Mouse (Mus musculus) limb, embryonic 15.5 days (tissue): ENCODE measurements around the gene Kcnk10. TPM values are rescaled to one million over a fixed set of nuclear protein-coding genes. Genes with fewer than 3 reads are reported as not detected.
"Not testable (repeated sequence)": the region's sequence is repeated elsewhere in the genome, so short reads cannot be mapped to it uniquely, and the experiment has no call there.

Source experiments
- ATAC-seq: fragments of 200-750 bp; cut with Nextera tagmentation; 2 replicates; pipeline ENCODE4 v1.8.0; 2017; ENCODE audit warnings: low read depth, moderate TSS enrichment; ENCODE audit not compliant: insufficient number of reproducible peaks, low FRiP score, low TSS enrichment
- H3K27ac ChIP-seq: fragments of 300-500 bp; sonication (generic); 2 replicates; pipeline ENCODE4 v1.5.1; 2015; ENCODE audit warnings: moderate library complexity, mild to moderate bottlenecking, inconsistent platforms
- H3K27me3 ChIP-seq: fragments of 300-500 bp; sonication (generic); 2 replicates; pipeline ENCODE4 v1.6.1; 2015; ENCODE audit warnings: inconsistent platforms
- H3K36me3 ChIP-seq: fragments of 300-500 bp; sonication (generic); 2 replicates; pipeline ENCODE4 v1.6.1; 2015; ENCODE audit warnings: inconsistent platforms
- H3K4me1 ChIP-seq: fragments of 300-500 bp; sonication (generic); 2 replicates; pipeline ENCODE4 v1.6.1; 2015; ENCODE audit warnings: inconsistent platforms
- H3K4me2 ChIP-seq: fragments of 300-500 bp; sonication (generic); 2 replicates; pipeline ENCODE4 v1.6.1; 2015; ENCODE audit warnings: mild to moderate bottlenecking, inconsistent platforms
- H3K4me3 ChIP-seq: fragments of 300-500 bp; sonication (generic); 2 replicates; pipeline ENCODE4 v1.5.1; 2015; ENCODE audit warnings: mild to moderate bottlenecking, inconsistent platforms
- H3K9ac ChIP-seq: fragments of 300-500 bp; sonication (generic); 2 replicates; pipeline ENCODE4 v1.6.1; 2015; ENCODE audit warnings: inconsistent platforms
- H3K9me3 ChIP-seq: fragments of 300-500 bp; sonication (generic); 2 replicates; pipeline ENCODE4 v1.6.1; 2016; ENCODE audit warnings: inconsistent platforms
- WGBS: fragments of 180-500 bp; shearing (Covaris S2); methylation state at CpG from one replicate; pipeline ENCODE4 v1.1.7; 2015; 5-methylcytosine and 5-hydroxymethylcytosine counted together
- polyA plus RNA-seq: library from polyadenylated mRNA; unstranded; fragments of >200 nt; fragmentation: Nextera tagmentation; extraction: Ambion mirVana; gene quantifications from 2 replicates; pipeline ENCODE4 v1.2.1, GENCODE M21; 2015

Kcnk10 gene
- 0.22 and 0.24 TPM in 2 replicates for polyA plus RNA-seq

DNA sequence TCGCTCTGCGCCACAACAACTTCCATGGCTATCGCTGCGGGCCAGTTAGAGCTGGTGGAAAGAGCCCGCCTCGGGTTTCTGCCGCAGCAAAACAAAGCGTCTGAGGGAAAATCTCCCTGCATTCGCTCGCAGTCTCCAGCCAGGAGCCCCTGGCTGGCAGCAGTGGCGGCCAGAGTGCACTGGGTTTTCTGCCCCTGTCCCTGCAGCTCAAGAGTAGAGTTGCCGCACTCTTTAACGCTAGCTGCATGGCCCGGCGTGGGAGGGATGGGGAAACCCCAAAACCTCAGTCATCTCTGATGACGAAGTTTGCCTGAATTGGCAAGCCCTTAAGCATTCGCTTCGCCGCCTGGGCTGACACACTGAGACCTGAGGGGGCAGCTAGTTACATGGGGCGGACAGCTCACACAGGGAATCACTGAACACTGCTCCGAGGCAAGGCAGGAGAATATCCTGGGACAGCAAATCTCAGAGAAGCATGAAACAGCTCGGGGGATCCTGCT is at the start of gene Kcnk10:
TSS of gene Kcnk10 (minus strand) at position 450 of the 500 bp plus-strand sequence.
- Histone ChIP-seq H3K4me2 (peak within 1 kb of the TSS; percentile 45), H3K27me3 (peaks cover 65% of the 10 kb centered on the region), H3K9me3 (no peaks in the 10 kb centered on the region), H3K9ac (no peak within 1 kb of the TSS), H3K27ac (no peak within 1 kb of the TSS), H3K36me3 (no peaks in the 10 kb centered on the region), H3K4me1 (peaks cover 22% of the 10 kb centered on the region), H3K4me3 (peak within 1 kb of the TSS; percentile 19)
- WGBS: 2% methylated on average over 22 of the region's 22 CpGs
- no peak for ATAC-seq

DNA sequence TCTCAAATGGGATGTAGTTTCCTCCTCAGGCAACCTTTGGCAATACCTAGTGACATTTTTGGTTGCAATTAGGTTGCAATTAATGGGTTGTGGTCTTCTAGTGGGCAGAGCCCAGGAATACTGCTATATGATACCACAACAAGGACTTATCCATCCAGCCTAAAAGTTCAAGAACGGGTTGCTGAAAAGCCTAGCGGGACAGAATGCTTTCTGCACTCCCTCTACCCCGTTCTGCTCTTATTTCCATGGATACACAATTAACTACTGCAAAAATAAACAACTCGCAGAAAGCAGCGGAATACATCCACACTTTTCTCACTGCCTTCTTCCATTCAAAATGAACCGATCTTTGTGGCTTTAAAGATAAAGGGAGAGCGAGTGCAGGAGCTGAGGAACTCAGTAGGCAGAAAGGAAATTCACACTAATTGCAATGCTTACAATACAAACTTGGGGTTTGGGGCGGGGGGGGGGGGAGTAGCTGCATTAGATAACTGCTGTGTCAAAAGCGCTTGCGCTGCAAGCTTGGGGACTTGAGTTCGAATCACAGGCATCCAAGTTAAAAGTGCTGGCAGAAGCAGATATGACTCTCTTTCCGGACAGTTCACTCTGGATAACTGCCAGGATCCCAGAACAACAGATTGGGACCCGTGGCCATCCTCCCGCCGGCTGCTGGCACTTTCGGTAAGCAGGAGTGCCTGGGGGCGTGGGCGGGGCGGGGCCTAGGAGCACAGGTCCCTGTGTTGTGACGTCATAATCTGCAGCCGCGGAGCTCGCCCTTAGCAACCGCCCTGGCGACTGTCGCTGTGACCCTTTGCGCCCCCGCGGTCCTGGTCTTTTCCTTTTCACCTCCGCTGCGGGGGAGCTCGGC is 49.5 kb upstream of the Kcnk10 start, which contains the start of gene Spata7:
TSS of gene Spata7 (plus strand) at position 766 of the 868 bp plus-strand sequence.
- Histone ChIP-seq H3K36me3 (no peaks in the 10 kb centered on the region), H3K4me3 (peak within 1 kb of the TSS; percentile 76), H3K4me1 (no peaks in the 10 kb centered on the region), H3K4me2 (peak within 1 kb of the TSS; percentile 73), H3K9ac (peak within 1 kb of the TSS; percentile 61), H3K27ac (no peak within 1 kb of the TSS), H3K9me3 (no peaks in the 10 kb centered on the region), H3K27me3 (no peaks in the 10 kb centered on the region)
- ATAC-seq: peak; percentile 86
- WGBS: 4% methylated on average over 32 of the region's 32 CpGs

DNA sequence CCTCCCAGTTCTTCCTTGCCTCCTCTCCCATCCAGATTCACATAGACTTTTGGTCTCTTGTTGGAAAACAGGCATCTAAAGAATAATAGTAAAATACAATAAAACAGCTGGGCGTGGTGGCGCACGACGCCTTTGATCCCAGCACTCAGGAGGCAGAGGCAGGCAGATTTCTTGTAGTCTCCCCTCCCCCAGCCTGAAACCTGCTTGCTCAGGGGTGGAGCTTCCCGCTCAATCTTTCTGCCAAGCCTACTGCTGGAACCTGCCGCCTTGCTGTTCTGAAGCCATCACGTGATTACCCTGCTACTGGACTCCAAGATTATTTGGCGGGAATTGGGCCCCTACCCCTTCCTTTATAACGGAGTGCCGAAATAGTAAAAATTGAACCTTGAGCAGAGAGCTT is 45.2 kb upstream of the Kcnk10 start:
- H3K4me1 ChIP-seq, H3K4me3 ChIP-seq, H3K27me3 ChIP-seq, H3K36me3 ChIP-seq, H3K9me3 ChIP-seq, H3K9ac ChIP-seq, ATAC-seq, H3K4me2 ChIP-seq, H3K27ac ChIP-seq: not testable (repeated sequence)
- 86% methylated on average over 10 of the region's 10 CpGs for WGBS

DNA sequence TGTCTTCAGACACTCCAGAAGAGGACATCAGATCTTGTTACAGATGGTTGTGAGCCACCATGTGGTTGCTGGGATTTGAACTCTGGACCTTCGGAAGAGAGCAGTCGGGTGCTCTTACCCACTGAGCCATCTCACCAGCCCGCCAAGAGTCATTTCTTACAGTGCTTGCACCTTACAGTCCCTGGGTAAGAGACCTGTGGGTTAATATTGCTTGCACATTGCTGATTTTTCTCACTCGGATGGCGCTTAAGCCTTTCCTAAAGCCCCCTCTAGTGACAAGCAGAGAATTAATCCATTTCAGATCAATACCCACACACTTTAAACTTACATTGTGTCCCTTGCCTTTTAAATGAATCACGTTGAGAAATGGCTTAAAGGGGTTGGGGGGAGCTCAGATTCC is 42.8 kb upstream of the Kcnk10 start:
- H3K9me3 ChIP-seq, H3K36me3 ChIP-seq, H3K9ac ChIP-seq, H3K4me2 ChIP-seq, H3K27ac ChIP-seq, H3K27me3 ChIP-seq, H3K4me1 ChIP-seq, ATAC-seq, H3K4me3 ChIP-seq: not testable (repeated sequence)
- WGBS: 39% methylated on average over 6 of the region's 6 CpGs

DNA sequence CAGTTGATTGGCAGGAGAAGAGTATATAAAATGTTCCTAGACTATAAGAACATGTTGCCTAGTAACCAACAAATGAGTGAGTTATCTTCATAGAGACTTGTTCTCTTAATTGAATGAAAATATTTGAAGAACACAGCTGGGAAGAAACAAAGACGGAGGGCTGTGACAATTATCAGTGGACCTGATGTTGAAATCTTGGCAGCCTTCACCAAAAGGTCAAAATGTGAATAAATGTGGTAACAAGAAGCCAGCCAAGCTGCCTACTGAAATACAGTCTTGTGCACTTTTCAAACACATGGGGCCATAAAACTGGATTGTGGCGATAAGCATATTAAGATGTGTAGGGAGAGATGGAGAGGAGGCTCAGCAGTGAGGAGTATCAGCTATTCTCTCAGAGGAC is 41.4 kb upstream of the Kcnk10 start:
- no peak for ATAC-seq
- H3K36me3 ChIP-seq: no peaks in the 10 kb centered on the region
- no peak overlapping the region for H3K4me2 ChIP-seq
- no peaks in the 10 kb centered on the region for H3K9me3 ChIP-seq
- no peak overlapping the region for H3K27ac ChIP-seq
- 65% methylated on average over 2 of the region's 2 CpGs for WGBS
- H3K4me3 ChIP-seq: no peak overlapping the region
- H3K4me1 ChIP-seq: no peaks in the 10 kb centered on the region
- H3K9ac ChIP-seq: no peak overlapping the region
- H3K27me3 ChIP-seq: no peaks in the 10 kb centered on the region

DNA sequence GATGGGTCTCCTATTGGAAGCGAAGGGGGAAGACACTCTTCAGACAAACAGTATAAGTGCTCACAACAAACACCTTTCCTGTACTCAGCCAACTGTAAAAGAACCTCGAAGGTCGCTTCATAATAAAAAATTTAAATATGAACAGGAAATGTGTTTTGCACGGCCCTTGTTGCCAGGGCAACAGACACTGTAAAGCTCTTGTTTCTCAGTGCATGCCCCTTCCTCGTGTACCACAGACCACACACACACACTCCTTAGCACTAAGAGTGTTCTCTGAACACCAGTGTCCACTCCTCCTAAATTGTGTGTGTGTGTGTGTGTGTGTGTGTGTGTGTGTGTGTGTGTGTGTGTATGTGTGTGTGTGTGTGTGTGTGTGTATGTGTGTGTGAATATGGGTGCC is 37.6 kb upstream of the Kcnk10 start:
- no peak overlapping the region for H3K4me3 ChIP-seq
- H3K4me1 ChIP-seq: no peaks in the 10 kb centered on the region
- no peaks in the 10 kb centered on the region for H3K36me3 ChIP-seq
- 43% methylated on average over 5 of the region's 5 CpGs for WGBS
- H3K4me2 ChIP-seq: no peak overlapping the region
- no peaks in the 10 kb centered on the region for H3K9me3 ChIP-seq
- no peaks in the 10 kb centered on the region for H3K27me3 ChIP-seq
- no peak overlapping the region for H3K27ac ChIP-seq
- ATAC-seq: no peak
- no peak overlapping the region for H3K9ac ChIP-seq

DNA sequence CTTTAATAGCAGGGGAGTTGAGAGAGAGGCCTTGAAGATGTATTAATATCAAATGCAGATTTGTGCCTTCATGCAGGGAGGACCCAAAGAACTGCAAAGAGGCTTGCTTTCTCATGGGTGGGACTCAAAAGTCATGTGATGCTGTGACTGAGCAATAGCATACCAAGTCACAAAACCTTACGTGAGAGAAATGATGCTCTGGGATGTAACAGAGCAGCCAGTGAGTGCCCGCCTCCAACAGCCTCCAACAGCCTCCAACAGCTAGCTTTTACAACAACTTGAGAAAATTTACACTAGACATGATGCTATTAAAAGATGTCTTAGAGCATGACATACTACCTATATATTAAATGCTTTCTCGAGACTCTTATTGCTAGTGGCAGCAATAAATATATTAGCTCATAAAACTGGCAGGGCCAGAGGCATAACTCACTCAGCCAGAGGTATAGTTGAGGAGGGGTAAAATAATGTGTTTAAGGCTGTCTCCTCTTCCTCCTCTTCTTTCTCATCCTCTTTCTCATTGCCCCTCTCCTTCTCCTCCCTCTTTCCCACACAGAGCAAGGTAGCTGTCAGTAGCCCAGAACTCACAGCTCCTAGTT is 36.9 kb upstream of the Kcnk10 start:
- Histone ChIP-seq H3K9me3 (no peaks in the 10 kb centered on the region), H3K36me3 (no peaks in the 10 kb centered on the region), H3K9ac (no peak overlapping the region), H3K27ac (no peak overlapping the region), H3K4me1 (no peaks in the 10 kb centered on the region), H3K4me3 (no peak overlapping the region), H3K27me3 (no peaks in the 10 kb centered on the region), H3K4me2 (no peak overlapping the region)
- WGBS: 46% methylated on average over 3 of the region's 3 CpGs
- ATAC-seq: no peak

DNA sequence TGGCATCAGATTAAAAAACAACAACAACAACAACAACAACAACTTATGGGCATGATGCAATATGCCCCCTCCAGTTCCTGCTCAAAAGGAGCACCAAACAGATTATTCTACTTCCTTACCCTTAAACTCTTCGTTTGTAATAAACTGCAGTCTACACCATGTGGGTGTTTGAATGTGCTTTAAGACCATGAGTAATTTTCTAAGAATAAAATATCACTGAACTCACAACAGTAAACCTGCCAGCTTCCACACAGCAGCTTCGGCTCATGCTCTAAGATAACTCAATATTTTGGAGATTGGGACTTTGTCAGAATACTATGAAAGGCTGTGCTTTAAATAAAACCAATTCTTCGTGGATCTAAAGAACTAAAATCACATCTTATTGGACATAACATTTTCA is 32.2 kb upstream of the Kcnk10 start:
- H3K9me3 ChIP-seq: no peaks in the 10 kb centered on the region
- no peaks in the 10 kb centered on the region for H3K27me3 ChIP-seq
- H3K4me1 ChIP-seq: no peaks in the 10 kb centered on the region
- ATAC-seq: no peak
- no peak overlapping the region for H3K4me3 ChIP-seq
- H3K9ac ChIP-seq: no peak overlapping the region
- H3K36me3 ChIP-seq: no peaks in the 10 kb centered on the region
- 56% methylated on average over 3 of the region's 3 CpGs for WGBS
- no peak overlapping the region for H3K27ac ChIP-seq
- no peak overlapping the region for H3K4me2 ChIP-seq

DNA sequence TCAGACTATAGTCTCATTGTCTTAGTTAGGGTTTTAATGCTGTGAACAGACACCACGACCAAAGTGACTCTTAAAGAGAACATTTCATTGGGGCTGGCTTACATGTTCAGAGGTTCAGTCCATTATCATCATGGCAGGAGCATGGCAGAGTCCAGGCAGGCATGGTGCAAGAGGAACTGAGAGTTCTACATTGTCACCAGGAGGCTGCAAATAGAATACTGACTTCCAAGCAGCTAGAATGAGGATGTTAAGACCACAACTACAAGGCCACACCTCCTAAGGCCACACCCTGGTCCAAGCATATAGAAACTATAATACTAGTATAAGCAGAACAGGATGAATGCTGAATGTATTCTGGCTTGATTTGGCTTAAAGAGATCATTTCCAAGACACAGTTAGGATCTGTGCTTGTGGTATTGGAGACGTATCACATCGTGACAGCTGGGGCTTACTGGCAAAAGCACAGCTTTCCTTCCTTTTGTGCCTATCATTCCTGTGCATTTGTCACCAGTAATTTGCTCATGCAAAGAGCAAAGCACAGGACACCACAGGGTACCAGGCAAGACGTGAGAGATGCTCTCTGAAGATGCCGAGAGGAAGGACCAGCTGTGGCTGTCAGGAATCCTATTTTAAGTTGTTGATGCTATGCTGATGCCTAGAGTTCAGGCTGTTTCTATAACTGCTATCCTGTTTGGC is 28.6 kb upstream of the Kcnk10 start:
- Histone ChIP-seq H3K9me3 (no peaks in the 10 kb centered on the region), H3K27ac (no peak overlapping the region)
- ATAC-seq: no peak

DNA sequence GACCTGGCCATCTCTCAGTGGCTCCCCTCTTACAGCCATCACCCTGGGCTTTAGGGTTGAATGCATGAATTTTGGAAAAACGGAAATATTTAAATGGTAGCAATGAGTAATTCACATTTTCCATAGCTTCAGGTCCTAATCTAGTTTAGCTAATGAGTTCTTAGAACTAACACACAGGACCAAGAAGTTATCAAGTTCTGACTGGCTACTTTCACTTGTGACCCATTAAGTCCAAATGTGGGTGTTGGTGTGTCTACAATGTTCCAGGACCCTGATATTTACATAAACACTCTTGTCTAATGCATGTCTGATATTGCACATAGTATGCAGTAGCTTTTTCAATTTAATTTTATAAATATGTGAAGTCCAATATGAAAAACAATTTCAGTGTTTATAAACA is 27.2 kb upstream of the Kcnk10 start:
- Histone ChIP-seq H3K4me1 (no peaks in the 10 kb centered on the region), H3K9ac (no peak overlapping the region), H3K4me2 (no peak overlapping the region), H3K27ac (no peak overlapping the region), H3K36me3 (no peaks in the 10 kb centered on the region), H3K4me3 (no peak overlapping the region), H3K9me3 (no peaks in the 10 kb centered on the region), H3K27me3 (no peaks in the 10 kb centered on the region)
- WGBS: 73% methylated on average over 1 of the region's 1 CpGs
- ATAC-seq: no peak

More for the DNA sequence above, 28.6 kb upstream of the Kcnk10 start:
- H3K9ac ChIP-seq: no peak overlapping the region
- H3K36me3 ChIP-seq: no peaks in the 10 kb centered on the region
- H3K27me3 ChIP-seq: no peaks in the 10 kb centered on the region
- 68% methylated on average over 5 of the region's 5 CpGs for WGBS
- H3K4me1 ChIP-seq: no peaks in the 10 kb centered on the region
- H3K4me2 ChIP-seq: no peak overlapping the region
- no peak overlapping the region for H3K4me3 ChIP-seq

DNA sequence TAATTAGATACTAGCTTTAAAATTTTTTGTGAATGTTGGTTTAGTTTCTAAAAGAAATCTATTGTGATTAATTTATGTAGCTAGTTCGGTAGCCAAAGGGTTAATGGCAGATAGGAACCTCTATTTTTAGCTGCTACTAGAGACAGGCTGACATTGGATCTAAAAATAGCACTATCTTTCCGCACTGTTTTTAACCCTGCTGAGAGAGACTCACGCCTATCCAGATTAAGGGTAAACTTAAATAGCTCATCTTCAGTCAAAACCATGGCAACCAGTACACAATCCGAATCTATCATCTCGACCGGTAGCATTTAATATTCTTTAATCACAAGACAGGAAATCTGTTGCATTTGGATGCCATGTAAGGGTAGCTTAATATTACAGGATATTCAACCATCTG is 24.0 kb upstream of the Kcnk10 start:
- Histone ChIP-seq H3K9ac (no peak overlapping the region), H3K9me3 (no peaks in the 10 kb centered on the region), H3K27me3 (no peaks in the 10 kb centered on the region), H3K4me3 (no peak overlapping the region), H3K4me2 (no peak overlapping the region), H3K4me1 (no peaks in the 10 kb centered on the region), H3K36me3 (no peaks in the 10 kb centered on the region), H3K27ac (no peak overlapping the region)
- no peak for ATAC-seq
- 42% methylated on average over 6 of the region's 6 CpGs for WGBS

DNA sequence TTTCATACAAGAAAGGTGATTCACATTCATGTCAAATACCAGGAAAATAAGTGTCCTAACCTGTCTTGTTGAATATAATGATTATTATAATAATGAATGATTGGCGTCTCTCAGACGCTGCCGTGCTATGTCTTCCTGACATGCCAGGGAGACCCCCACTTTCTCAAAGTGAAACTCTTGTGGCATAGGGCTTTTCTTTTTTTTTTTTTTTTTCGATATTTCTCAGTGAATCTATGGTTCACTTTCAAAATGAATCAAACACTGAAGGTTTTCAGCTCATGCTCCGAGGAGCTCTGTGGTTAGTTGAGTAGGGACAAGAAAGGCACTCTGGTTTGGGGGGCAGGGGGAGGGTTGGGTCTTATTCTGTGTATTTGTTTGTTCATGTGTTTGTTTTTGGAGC is 22.8 kb upstream of the Kcnk10 start:
- H3K4me3 ChIP-seq: no peak overlapping the region
- WGBS: 86% methylated on average over 5 of the region's 5 CpGs
- H3K4me1 ChIP-seq: no peaks in the 10 kb centered on the region
- no peak overlapping the region for H3K4me2 ChIP-seq
- H3K9me3 ChIP-seq: no peaks in the 10 kb centered on the region
- no peak for ATAC-seq
- H3K27me3 ChIP-seq: no peaks in the 10 kb centered on the region
- no peak overlapping the region for H3K27ac ChIP-seq
- H3K9ac ChIP-seq: no peak overlapping the region
- no peaks in the 10 kb centered on the region for H3K36me3 ChIP-seq
